Mouse (Mus musculus): ENCODE data around the gene Mdm2.
"Not testable (repeated sequence)": the region's sequence is repeated elsewhere in the genome, so short reads cannot be mapped to it uniquely, and the experiment has no call there.

DNA sequence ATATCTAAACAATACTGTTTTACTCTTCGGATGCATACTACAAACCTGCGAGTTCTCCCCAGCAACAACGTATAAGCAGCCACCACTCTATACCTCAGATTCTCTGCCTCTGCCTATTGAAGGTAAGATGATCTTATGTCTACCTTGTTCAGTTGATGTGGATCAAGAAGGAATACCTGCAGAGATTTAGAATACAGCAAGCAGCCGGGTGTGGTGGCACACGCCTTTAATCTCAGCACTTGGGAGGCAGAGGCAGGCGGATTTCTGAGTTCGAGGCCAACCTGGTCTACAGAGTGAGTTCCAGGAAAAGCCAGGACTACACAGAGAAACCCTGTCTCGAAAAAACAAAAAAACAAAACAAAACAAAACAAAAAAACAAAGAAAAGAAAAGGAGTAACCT, 26.9 kb upstream of the Mdm2 start:
- TF ChIP-seq JUND (conservative IDR thresholded peaks at IDR 0.05; ENCODE audit: low read depth, low read length); ETS1 (conservative IDR thresholded peaks at IDR 0.05; ENCODE audit: low read depth, low read length); CTCF (conservative IDR thresholded peaks at IDR 0.05 in 1 of 2, IDR thresholded peaks at IDR 0.05 in 1 of 2; ENCODE audit: low read depth in 2 of 2, low read length in 2 of 2); SIN3A (IDR thresholded peaks at IDR 0.05; ENCODE audit: low read length); NRF1 (IDR thresholded peaks at IDR 0.05; ENCODE audit: low read depth, low read length); NELFE (IDR thresholded peaks at IDR 0.05; ENCODE audit: low read depth, low read length); ELF1 (IDR thresholded peaks at IDR 0.05; ENCODE audit: low read depth, low read length); MAFK (IDR thresholded peaks at IDR 0.05; ENCODE audit: insufficient replicate concordance, low read length); ZC3H11A (IDR thresholded peaks at IDR 0.05; ENCODE audit: low read depth, low read length); BHLHE40 (IDR thresholded peaks at IDR 0.05; ENCODE audit: low read depth, low read length): not testable (repeated sequence)
